Mouse (Mus musculus): Measurements from ENCODE around the gene Klk5.

Klk5 gene

DNA sequence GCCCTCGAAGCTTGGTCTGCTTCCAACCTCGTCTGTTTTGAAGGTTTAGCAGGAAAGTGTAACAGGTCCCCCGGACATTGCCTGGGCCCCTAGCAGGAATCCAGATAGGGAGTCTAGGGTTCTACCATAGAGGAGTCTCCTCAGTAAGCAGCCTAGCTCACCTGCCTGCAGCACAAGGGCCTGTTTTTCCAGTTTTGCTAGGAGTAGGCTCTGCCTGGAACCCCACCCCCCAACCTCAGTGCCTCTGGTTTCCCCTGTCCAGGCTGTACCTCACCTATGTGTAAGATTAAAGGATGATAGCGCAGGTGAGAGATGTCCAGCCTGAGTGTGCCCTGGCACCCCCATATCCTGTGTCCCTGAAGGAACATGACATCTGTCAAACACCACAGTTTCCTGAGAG, 34.7 kb downstream of the Klk5 start:
- DNase-seq (ENCODE audit: low spot score in 2 of 2): no peak

DNA sequence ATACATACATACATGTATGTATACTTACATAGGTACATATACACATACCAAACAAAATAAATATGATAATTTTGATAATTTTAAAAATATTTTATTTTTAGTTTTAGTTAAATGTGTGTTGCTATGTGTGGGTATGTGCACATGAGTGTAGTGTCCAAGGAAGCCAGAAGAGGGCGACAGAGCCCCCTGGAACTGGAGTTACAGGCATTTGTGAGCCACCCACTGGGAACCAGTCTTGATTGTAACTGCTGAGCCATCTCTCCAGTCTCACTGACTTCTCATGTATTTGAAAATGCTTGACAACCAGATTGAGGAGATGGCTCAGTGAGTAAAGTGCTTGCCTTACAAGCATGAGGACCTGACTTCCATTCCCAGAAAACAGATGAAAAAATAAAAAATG, 36.5 kb downstream of the Klk5 start:
- DNase-seq (ENCODE audit: low spot score in 2 of 2): no peak

DNA sequence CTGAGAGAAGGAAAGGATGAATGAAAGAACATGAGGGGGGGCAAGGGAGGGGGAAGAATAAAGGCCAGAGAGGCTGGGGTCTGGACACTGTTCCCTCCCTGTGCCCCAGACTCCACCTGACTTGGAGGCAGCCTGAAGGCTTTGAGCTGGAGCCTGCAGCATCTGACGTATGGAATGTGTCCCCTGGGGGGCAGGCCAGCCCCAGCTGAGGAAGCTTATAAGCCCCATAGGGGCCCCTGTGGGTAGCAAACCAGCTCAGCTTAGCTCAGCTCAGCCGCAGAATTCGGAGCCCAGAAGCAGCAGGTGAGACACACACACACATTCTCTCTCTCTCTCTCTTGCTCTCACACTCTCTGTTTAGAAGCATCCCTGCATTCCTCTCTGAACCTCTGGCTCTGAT, 39.1 kb downstream of the Klk5 start, which contains the start of gene Klk4:
Gene Klk4 (plus strand): TSS at position 249 of the 400 bp plus-strand sequence.
- DNase-seq (ENCODE audit: low spot score in 2 of 2): no peak

DNA sequence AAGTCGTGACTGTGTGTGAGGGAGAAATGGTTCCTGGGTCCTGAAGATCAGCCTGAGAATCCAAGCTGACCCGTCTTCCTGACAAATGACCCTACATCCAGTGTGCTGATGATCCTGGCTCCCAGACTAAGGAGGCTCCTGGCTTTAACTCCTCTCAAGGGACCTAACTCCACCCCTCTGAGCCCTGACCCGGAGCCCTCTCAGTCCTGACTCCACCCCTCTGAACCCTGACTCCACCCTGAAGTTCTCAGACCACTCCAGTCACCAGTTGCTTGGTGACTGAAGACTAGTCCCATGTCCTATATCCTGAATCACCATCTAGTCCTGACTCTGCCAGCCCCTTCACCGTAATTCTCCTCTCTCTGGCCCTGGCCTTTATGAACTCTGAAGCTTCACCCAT, 40.6 kb downstream of the Klk5 start:
- no peak for DNase-seq (ENCODE audit: low spot score in 2 of 2)

DNA sequence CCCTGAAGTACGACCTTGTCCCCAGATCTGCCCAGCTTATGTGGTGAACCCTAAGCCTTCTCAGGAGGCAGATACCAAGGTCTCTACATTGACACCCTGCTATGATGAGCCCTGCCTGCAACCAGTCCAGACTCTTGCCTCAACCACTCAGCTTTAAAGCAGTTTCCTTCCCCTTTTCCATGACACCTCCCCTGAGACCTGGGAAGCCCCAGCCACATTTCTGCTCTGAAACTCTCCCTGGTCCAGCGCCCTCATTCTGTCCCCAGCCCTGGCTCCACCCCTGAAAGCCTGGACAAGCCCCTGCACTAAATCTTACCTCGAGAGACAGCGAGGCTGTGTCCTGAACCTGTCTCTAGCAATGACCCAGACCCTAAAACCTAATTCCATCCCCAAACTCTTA, 41.0 kb downstream of the Klk5 start:
- no peak for DNase-seq (ENCODE audit: low spot score in 2 of 2)

DNA sequence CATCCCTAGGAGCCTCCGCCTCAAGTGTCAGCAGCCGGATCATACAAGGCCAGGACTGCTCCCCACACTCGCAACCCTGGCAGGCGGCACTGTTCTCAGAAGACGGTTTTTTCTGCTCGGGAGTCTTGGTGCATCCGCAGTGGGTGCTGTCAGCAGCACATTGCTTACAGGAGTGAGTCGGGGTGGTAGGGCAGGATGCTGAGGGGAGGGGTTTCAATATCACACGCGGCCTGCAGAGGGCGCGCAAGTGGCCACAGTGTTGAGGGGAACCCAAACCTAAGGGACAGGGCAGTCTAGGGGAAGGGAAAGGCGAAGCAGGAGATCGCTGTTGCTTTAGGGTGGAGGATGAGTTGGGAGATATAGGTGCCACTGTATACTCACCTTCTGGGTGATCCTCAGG, 41.8 kb downstream of the Klk5 start:
- DNase-seq (ENCODE audit: low spot score in 2 of 2): peak in 1 of 2 experiments; percentile 15

DNA sequence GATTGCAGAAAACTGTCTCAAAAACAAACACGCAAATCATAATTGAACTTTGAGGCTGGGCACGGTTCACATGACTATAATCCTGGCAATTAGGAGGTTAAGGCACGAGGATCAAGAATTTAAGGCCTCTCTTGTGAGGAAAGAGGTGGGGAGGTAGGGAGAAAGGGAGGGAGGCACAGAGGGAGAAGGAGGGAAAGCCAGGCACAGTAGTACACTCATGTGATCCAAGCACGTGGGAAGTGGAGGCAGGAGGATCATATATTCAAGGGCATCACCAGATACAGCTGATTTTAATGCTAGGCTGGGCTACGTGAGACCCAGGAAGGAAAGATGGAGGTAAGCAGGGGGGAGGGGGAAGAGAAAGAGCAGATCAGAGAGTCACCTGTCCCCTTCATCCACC, 49.6 kb downstream of the Klk5 start:
- DNase-seq (ENCODE audit: low spot score in 2 of 2): no peak

DNA sequence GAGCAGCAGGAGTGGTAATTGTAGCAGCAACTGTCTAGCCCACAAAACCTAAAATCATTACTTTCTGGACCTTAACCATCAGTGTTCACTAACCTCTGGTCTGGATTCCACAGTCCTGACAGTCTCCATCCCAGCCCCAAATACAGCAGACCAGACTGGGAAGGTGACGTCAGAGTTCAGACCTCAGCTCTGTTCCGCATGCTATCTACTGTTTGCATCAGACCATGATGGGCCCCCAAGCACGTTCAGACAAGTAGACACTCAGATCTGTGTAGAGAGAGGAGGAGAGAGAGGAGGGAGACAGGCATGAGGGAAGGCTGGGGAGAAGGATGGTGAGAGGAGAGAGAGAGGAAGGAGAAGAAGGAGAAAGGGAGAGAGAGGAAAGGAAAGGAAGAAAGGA, 50.0 kb downstream of the Klk5 start:
- no peak for DNase-seq (ENCODE audit: low spot score in 2 of 2)

DNA sequence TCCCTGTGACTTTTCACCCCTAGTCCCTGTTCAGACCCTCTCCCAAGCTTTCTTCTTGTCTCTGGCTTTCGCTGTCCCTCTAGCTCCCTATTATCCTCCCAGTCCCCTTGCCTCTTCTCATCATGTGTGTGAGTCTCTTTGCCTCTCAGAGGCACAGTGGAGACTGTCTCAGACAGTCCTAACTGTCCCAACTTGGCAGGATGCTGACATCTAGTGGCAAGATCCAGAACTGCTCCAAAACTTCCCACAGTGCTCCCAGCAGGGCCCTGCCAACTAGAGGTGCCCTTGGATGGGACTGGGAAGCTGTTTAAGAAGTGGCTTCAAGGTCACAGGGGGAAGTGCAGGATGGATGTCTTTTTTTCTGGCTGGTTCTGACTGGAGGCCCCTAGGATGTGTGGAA, 53.1 kb downstream of the Klk5 start:
- DNase-seq (ENCODE audit: low spot score in 2 of 2): peak; percentile 73 to 74

Measured in right cerebral cortex, postnatal 36 days (tissue).